Mouse (Mus musculus) neural tube, embryonic 11.5 days (tissue): ENCODE measurements at regions not wholly inside any gene's neighbourhood (a gene's known extent, or its start where the extent isn't known, plus 50 kb on each side); places are given as distances from the start of the nearest gene placed in this dataset.

Experiments
- ATAC-seq: fragments of 200-750 bp; cut with Nextera tagmentation; 2 replicates; pipeline ENCODE4 v1.8.0; 2017; ENCODE audit warnings: moderate number of reproducible peaks, mild to moderate bottlenecking, moderate TSS enrichment, moderate library complexity; ENCODE audit not compliant: insufficient read depth, low FRiP score, low TSS enrichment
- DNase-seq: peaks from one replicate; pipeline ENCODE4 v3.0.0-alpha.2; 2015; ENCODE audit warnings: low spot score
- H3K27ac ChIP-seq: fragments of 300-500 bp; sonication (generic); 2 replicates; pipeline ENCODE4 v1.5.1; 2014; ENCODE audit warnings: low read depth, mild to moderate bottlenecking, low read length
- H3K27me3 ChIP-seq: fragments of 300-500 bp; sonication (generic); 2 replicates; pipeline ENCODE4 v1.6.1; 2014; ENCODE audit warnings: mild to moderate bottlenecking, low read length, mixed read lengths; ENCODE audit not compliant: control insufficient read depth, insufficient read depth
- H3K36me3 ChIP-seq: fragments of 300-500 bp; sonication (generic); 2 replicates; pipeline ENCODE4 v1.6.1; 2014; ENCODE audit warnings: mild to moderate bottlenecking, low read length, moderate library complexity, mixed read lengths; ENCODE audit not compliant: control insufficient read depth, insufficient read depth
- H3K4me1 ChIP-seq: fragments of 300-500 bp; sonication (generic); 2 replicates; pipeline ENCODE4 v1.6.1; 2014; ENCODE audit warnings: low read length, mixed read lengths; ENCODE audit not compliant: control insufficient read depth, insufficient read depth
- H3K4me2 ChIP-seq: fragments of 300-500 bp; sonication (generic); 2 replicates; pipeline ENCODE4 v1.6.1; 2014; ENCODE audit warnings: low read depth, mild to moderate bottlenecking, moderate library complexity
- H3K4me3 ChIP-seq: fragments of 300-500 bp; sonication (generic); 2 replicates; pipeline ENCODE4 v1.5.1; 2014; ENCODE audit warnings: low read depth, low read length
- H3K9ac ChIP-seq: fragments of 300-500 bp; sonication (generic); 2 replicates; pipeline ENCODE4 v1.6.1; 2014; ENCODE audit warnings: mild to moderate bottlenecking, low read length
- H3K9me3 ChIP-seq: fragments of 300-500 bp; sonication (generic); 2 replicates; pipeline ENCODE4 v1.6.1; 2016; ENCODE audit warnings: low read length; ENCODE audit not compliant: control insufficient read depth
- WGBS: fragments of 180-500 bp; shearing (Covaris S2); extraction: QIAGEN DNeasy Blood & Tissue Kit; methylation state at CpG from one replicate; pipeline ENCODE4 v1.1.7; 2014; 5-methylcytosine and 5-hydroxymethylcytosine counted together

GRCm38 (mm10) chr4:54758501-54758829 lies 186.4 kb upstream of the Zfp462 start:
- ATAC-seq (no peak), DNase-seq (no peak)
- 55% methylated on average over 8 of the region's 8 CpGs for WGBS
- H3K9ac ChIP-seq = no peak overlapping the region
- H3K9me3 ChIP-seq = no peaks in the 10 kb centered on the region
- H3K4me3 ChIP-seq = no peak overlapping the region
- H3K27me3 ChIP-seq = no peaks in the 10 kb centered on the region
- H3K4me2 ChIP-seq = no peak overlapping the region
- no peaks in the 10 kb centered on the region for H3K4me1 ChIP-seq
- H3K36me3 ChIP-seq = no peaks in the 10 kb centered on the region
- H3K27ac ChIP-seq = no peak overlapping the region

GRCm38 (mm10) chr4:54761257-54761656 lies 183.6 kb upstream of the Zfp462 start:
- ATAC-seq (no peak), DNase-seq (no peak)
- Histone ChIP-seq H3K9ac (no peak overlapping the region), H3K27me3 (no peaks in the 10 kb centered on the region), H3K36me3 (no peaks in the 10 kb centered on the region), H3K4me1 (no peaks in the 10 kb centered on the region), H3K27ac (no peak overlapping the region), H3K9me3 (no peaks in the 10 kb centered on the region), H3K4me3 (no peak overlapping the region), H3K4me2 (no peak overlapping the region)
- 78% methylated on average over 5 of the region's 5 CpGs for WGBS

- Histone ChIP-seq H3K36me3 (no peaks in the 10 kb centered on the region), H3K27me3 (no peaks in the 10 kb centered on the region), H3K4me1 (no peaks in the 10 kb centered on the region), H3K4me2 (no peak overlapping the region), H3K9me3 (no peaks in the 10 kb centered on the region), H3K9ac (no peak overlapping the region), H3K27ac (no peak overlapping the region), H3K4me3 (no peak overlapping the region)
- no peak for ATAC-seq
- DNase-seq = no peak
- WGBS = 79% methylated on average over 1 of the region's 1 CpGs
Observed at GRCm38 (mm10) chr4:54765045-54765444, 179.8 kb upstream of the Zfp462 start.

- H3K4me1 ChIP-seq = no peaks in the 10 kb centered on the region
- H3K9ac ChIP-seq = no peak overlapping the region
- no peak for DNase-seq
- no peak for ATAC-seq
- no peak overlapping the region for H3K27ac ChIP-seq
- no peak overlapping the region for H3K4me3 ChIP-seq
- H3K9me3 ChIP-seq = no peaks in the 10 kb centered on the region
- H3K36me3 ChIP-seq = no peaks in the 10 kb centered on the region
- 32% methylated on average over 8 of the region's 8 CpGs for WGBS
- H3K4me2 ChIP-seq = no peak overlapping the region
- H3K27me3 ChIP-seq = no peaks in the 10 kb centered on the region
Observed at GRCm38 (mm10) chr4:54767506-54768200, 177.2 kb upstream of the Zfp462 start.

- Histone ChIP-seq H3K4me3 (no peak overlapping the region), H3K9ac (no peak overlapping the region), H3K36me3 (no peaks in the 10 kb centered on the region), H3K4me2 (no peak overlapping the region), H3K4me1 (no peaks in the 10 kb centered on the region), H3K27me3 (no peaks in the 10 kb centered on the region), H3K9me3 (no peaks in the 10 kb centered on the region), H3K27ac (no peak overlapping the region)
- no peak for DNase-seq
- ATAC-seq = no peak
- 77% methylated on average over 4 of the region's 4 CpGs for WGBS
Observed at GRCm38 (mm10) chr4:54768836-54769235, 176.0 kb upstream of the Zfp462 start.

- H3K27me3 ChIP-seq = no peaks in the 10 kb centered on the region
- no peak for DNase-seq
- 87% methylated on average over 4 of the region's 4 CpGs for WGBS
- H3K27ac ChIP-seq = no peak overlapping the region
- no peaks in the 10 kb centered on the region for H3K4me1 ChIP-seq
- no peak overlapping the region for H3K4me3 ChIP-seq
- no peaks in the 10 kb centered on the region for H3K9me3 ChIP-seq
- H3K4me2 ChIP-seq = no peak overlapping the region
- no peak for ATAC-seq
- no peak overlapping the region for H3K9ac ChIP-seq
- no peaks in the 10 kb centered on the region for H3K36me3 ChIP-seq
Observed at GRCm38 (mm10) chr4:54774066-54774465, 170.8 kb upstream of the Zfp462 start.

- no peaks in the 10 kb centered on the region for H3K27me3 ChIP-seq
- no peak overlapping the region for H3K9ac ChIP-seq
Observed at GRCm38 (mm10) chr4:54774717-54775116, 170.1 kb upstream of the Zfp462 start.

GRCm38 (mm10) chr4:54780511-54780910 lies 164.3 kb upstream of the Zfp462 start:
- no peak overlapping the region for H3K4me3 ChIP-seq
- no peak for DNase-seq
- H3K36me3 ChIP-seq = no peaks in the 10 kb centered on the region
- H3K4me1 ChIP-seq = no peaks in the 10 kb centered on the region
- 63% methylated on average over 4 of the region's 4 CpGs for WGBS
- H3K27me3 ChIP-seq = no peaks in the 10 kb centered on the region
- H3K27ac ChIP-seq = no peak overlapping the region
- no peak overlapping the region for H3K9ac ChIP-seq
- H3K9me3 ChIP-seq = no peaks in the 10 kb centered on the region
- no peak overlapping the region for H3K4me2 ChIP-seq
- no peak for ATAC-seq

More at GRCm38 (mm10) chr4:54774717-54775116, 170.1 kb upstream of the Zfp462 start:
- no peaks in the 10 kb centered on the region for H3K36me3 ChIP-seq
- no peak for ATAC-seq
- H3K9me3 ChIP-seq = no peaks in the 10 kb centered on the region
- H3K4me1 ChIP-seq = no peaks in the 10 kb centered on the region
- no peak overlapping the region for H3K27ac ChIP-seq
- H3K4me3 ChIP-seq = no peak overlapping the region
- no peak overlapping the region for H3K4me2 ChIP-seq
- DNase-seq = no peak

GRCm38 (mm10) chr4:54791217-54791742 lies 153.6 kb upstream of the Zfp462 start:
- Histone ChIP-seq H3K4me3 (no peak overlapping the region), H3K27me3 (no peaks in the 10 kb centered on the region), H3K36me3 (no peaks in the 10 kb centered on the region), H3K4me1 (no peaks in the 10 kb centered on the region), H3K4me2 (no peak overlapping the region), H3K9ac (no peak overlapping the region), H3K27ac (no peak overlapping the region), H3K9me3 (no peaks in the 10 kb centered on the region)
- ATAC-seq (no peak), DNase-seq (no peak)
- 74% methylated on average over 5 of the region's 5 CpGs for WGBS
